Mouse (Mus musculus) induced T-regulatory cell, adult 2 months (primary cell): ENCODE results near the gene 1700069L16Rik.

ENCODE experiments used
- DNase-seq: peaks from one replicate; pipeline ENCODE4 v3.0.0-alpha.2; 2012; ENCODE audit warnings: low read depth

Gene 1700069L16Rik

DNA sequence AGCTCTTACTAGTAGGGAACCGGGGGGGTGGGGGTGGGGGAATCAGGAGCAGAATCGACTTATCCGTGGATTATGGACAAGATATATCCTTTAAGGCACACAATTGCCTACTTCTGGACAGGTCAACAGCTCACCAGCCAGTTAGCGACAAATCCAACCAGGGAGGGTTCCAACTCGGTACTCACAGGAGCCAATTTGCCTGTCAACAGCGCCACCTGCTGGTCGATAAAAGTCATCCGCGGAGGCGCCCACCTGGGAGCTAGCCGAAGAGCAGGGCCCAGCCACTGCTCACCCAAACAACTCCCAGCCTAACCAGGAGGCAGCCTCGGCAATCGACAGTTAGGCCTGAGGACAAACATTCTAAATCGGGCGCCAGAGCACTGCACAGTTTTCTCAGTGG is at the start of gene 1700069L16Rik:
Gene 1700069L16Rik, minus strand, starts transcription at position 327 of the 400 bp plus-strand sequence.
- peak; percentile 88 for DNase-seq

DNA sequence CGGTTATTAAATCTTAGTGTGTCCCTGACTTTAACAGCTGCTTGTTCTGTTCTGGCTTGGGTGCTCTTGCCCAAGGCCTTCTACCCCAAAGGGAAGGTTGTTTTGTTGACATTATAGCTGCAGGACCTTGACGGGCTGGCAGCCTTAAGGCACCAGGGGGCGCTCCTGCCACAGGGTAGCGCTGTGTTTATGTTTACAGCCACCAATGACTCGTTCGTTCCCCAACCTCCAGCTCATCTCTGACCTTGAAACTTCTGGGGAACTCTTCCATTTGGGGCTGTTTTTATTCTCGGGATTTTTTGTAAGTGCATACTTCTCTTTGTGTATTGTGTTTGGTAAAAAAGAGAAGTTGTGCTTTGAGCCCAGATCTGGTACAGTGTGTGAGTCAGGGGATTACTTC is 49.1 kb upstream of the 1700069L16Rik start:
- DNase-seq, result peak; percentile 94

DNA sequence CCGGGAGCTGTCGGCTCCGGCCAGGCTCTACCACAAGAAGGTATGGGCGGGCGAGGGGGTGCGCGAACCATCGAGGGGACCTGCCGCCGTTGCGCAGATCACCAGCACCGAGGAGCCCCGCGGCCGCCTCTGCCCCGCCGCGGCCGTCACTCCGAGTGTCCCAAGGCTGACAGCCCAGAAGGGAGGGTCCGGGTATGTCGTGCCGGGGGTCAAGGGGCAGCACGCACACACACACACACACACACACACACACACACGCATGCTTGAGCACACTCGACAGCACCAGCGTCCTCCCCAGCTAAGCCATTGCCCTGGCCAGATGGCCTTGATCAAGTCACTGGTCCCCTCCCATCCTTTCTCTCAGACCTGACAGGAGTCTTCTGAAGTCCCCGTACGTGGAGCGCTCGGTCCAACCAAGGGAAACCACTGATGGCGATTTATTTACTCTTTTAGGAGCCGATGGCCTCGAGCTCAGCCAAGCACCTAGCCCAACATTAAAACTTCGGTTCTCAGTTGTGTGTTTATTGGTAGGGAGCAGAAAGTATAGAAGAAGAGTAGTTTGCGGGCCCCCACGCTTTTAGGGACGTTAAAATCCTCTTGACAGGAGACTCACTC is 48.4 kb upstream of the 1700069L16Rik start:
- DNase-seq, result no peak

DNA sequence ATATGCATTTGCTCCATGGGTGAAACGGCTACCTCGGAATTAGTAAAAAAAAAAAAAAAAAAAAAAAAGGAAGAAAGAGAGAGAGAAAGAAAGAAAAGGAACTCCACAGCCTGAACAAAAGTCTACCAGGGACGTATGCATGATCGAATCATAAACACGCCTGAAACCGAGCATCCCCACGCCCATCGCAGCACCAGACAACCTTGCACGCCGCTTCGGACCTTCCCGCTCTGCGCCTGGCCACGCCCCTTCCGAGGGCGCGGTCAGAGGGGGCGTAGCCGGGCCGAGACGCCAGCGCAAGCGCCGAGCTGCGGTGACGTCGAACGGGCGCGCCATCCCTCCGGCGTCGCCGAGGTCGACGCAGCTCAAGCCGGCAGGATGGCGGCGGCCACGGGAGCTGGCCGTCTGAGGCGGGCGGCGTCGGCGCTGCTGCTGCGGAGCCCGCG is 47.9 kb upstream of the 1700069L16Rik start, which contains the start of the genes Sart3 and Iscu:
Gene Sart3, minus strand, starts transcription at position 61 of the 446 bp plus-strand sequence.
Gene Iscu, plus strand, starts transcription at position 299 of the 446 bp plus-strand sequence.
- DNase-seq, result peak; percentile 97

DNA sequence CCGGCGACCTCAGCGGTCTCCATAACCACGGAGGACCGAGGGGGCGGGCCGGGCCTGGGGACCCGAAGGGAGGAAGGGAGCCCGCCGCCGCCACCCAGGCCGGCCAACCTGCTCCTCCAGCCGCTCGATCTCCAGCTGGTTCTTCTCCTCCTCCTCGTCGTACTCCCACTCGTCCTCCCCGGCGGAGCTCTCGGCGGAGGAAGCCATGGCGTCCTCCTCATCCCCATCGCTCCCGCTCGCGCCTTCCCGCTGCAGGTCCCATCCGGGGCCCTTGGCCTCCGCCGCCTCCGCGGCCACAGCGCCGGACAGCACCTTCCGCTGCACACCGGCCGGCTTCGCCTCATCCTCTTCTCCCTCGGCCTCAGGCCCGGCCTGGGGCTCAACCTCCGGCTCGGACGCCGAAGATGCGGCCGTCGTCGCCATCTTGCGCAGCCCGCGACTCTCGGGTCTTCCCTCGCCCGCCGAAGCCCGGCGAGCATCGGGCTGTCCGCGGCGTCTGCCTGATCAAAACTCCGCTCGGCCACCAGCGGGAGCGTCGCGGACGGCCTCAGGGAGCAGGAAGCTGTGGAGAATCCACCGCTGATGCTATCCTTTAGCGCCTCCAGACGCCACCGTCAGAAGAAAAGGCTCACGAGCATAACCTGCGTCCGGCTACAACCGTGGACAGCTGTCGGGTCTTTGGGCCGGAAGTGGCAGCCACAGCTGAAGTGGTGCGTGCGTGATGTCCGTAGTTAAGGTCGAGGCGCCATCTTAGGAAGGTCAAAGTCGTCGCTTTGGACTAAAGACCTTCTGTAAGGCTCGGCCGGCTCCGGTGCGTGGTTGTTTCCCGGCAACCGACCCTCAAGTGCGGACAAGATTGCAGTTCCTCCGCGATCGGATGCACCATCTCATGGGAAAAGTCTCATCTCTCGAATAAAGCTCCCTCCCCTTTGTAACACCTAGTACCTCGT is 46.9 kb upstream of the 1700069L16Rik start:
- peak; percentile 95 for DNase-seq

DNA sequence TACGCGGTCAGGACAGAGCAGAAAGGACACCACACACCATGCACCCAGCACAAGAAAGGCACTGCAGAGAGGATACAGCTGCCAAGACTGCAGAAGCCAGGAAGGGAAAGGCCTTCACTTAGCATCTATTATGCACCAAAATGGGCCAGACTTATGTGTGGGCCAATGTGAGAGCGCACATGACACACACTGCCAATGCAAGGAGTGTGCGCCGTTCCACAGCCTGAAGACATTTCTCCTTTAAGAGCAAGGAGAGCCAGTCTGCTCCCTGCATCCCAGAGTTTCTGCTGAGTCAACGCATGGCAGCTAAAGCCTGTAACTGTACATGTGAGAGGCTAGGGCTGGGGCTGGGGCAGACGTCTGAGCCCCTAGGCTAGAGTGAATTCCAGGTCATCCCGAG is 44.2 kb upstream of the 1700069L16Rik start:
- DNase-seq, result no peak

DNA sequence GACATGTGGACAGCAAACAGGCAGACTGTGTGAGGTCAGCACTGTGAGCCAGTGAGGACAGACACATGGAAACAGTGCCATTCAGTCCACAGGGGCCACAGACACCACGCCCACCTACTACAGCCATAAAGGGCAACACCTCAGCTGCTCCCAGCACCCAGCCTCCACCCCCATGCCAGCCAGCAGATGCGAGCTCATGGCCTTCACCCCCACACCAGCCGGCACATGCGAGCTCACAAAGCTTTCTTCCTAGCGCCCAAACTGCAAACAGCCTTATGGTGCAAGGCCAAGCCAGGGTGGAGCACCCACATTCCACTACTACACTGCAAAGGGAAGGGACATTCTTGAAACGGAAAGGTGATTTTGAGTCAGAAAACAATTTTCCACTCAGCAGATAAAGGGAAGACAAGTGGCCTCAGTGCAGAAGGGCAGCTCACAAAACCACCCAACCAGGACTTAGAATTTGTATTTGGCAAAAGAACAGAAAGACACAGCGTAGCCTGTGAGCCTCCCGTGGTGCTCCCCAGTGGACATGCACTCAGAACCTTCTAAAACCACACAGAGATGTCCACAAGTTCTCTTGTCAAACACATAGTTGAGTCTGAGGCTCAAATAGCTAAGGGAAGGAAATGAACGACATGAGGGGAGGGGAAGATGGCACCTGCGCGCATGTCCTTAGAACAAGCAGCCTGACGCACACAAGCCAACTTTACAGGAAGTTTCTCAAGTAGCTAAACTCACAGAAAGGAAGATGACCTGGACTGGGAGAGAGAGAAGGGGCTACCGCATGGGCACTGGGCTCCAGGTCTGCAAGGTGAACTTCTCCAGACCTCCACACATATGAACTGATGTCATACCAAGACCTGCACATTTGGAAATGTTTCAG is 41.3 kb upstream of the 1700069L16Rik start:
- DNase-seq, result no peak

DNA sequence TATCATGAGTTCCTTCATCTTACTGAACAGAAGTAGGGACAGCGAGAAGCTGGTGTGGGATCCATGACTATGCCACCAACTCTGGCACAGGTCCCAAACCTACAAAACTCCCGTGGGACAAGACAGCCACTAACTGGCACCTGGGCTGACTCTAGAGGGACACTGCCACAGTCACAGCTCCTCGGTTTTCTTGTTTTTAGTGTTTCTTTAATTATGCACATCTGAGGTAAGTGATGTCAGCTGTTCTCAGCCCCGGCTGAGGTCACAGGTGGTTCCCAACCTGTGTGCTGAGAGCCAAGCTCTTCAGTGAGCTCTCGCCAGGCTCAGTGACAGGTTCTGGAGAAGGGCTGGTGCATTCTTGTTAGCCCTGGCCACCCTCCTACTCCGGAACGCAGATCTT is 39.9 kb upstream of the 1700069L16Rik start:
- no peak for DNase-seq

DNA sequence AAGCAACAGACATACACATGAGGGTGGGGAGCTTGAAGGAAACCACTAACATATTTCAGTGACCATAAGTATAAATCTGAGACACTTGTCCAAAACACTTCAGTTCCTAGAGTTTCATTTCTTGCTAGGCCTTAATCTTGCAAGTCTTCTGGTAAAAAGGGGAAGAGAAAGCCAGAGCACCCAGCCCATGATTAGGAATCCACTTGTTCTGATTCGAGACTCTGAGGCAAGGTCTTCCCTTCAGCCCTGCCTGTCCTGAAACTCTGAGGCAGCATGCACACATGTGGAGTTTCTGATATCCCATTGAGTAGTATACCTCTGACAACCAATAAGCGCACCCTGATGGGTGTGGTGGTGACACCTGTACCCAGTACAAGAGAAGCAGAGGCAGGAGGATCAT is 37.0 kb upstream of the 1700069L16Rik start:
- DNase-seq, result no peak

DNA sequence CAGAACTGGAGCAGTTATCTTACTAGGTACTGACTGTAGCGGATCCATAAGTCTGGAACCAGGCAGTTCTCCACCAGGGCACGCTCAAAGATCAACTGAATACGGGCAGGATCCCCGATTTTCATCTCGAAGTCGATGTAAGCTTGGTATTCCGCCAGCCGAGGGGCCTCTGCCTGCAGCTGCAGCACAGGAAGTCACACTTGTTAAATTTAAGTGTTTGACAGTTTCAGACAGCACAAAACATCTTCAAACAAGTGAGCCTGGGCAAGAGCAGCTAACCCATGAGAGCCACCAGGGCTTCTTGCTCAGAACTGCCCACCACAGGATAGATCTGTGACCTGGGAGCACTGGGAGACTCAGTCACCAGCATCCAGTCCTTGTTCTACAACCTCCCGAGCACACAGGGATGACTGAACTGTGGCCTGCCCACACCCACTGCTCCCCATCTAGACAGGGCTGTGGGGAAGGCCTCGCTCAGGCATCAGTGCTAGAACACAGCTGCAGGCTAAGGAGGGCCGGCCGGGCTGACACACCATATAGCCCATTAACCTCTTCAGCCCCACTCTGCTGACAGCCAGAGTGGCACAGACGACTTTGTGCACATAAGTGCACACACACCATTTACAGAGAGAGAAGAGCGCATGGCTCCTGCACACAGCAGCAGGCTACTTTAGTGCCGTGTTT is 30.9 kb upstream of the 1700069L16Rik start:
- no peak for DNase-seq

DNA sequence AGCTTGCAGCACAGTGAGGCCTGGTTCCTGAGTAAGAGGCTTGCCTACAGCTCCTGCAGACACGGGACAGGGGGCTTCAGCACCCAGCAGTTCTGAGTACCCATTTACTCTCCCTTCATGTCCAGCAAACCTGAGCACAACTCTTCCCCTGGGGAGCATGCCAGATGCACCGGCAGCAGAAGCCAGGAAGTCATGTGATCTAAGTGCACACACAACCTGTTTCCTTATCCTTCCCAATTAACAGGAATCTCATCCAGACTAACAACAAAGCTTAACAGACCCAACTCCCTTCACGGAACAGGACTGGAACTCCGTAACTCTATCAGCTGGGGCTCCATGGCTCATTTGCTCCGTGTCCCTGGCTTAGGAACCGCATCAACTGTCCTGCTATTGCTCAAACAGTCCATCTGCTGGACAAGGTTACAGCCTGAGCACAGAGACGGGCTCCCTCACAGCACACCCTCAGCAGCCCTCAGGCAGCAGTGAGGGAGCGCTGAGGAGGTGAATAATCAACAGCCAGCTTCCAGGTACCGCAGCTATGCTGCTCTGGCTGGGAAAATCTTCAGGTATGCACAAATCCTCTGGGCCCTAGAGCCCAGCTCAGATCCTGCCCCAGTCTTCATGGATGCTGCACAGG is 27.1 kb upstream of the 1700069L16Rik start:
- DNase-seq, result no peak

DNA sequence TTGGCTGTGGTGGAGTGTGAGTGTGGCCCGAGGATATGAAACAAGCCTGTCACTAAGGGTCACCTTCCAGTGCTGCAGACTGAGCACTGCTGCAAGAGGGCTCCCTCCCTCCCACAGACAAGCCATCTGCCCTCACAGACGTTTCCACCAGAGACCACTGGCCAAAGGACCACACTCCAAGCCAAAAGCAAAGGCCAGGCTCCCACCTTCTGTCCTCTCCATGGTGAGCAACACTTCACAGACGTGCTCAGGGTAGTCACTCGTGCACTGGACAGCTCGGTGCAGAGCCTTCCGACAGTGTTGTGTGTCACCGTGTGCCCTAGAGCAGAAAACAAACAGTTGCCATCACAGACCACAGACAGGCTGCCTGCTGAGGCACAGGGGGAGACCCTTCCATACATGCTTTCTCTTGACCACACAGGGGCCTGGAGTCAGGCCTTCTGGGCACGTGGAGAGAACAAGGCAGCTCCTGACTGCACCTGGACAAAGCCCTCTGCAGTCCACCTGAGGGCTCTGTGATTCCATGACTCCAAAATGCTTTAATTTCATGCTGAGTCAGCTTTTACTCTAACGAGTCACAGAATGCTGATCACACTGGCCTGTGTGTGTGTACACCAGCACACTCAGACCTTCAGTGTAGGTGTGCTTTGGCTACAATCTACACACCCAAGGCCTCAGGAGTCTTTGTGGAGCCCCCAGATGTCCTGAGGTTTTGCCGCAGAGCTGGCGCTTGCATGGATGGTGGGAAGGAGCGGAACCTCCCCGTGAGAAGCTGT is 24.2 kb upstream of the 1700069L16Rik start:
- DNase-seq, result no peak

DNA sequence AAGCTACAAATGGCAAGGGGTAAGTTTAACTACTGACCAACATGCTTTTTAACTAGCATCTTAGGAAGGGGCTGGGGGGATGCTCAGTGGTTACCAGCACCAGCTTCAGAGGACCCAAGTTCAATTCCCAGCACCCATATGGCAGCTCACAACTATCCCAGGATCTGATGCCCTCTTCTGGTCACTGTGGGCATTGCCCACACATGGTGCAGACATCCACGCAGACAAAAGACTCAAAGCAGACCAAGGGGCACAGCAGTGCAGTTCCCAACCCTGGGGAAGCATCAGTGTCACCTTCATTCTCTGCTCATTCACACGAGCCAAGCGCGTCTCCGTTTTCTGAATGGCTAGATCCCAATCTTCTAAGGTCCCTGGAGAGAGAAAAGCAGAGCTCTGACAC is 23.1 kb upstream of the 1700069L16Rik start:
- DNase-seq, result no peak

DNA sequence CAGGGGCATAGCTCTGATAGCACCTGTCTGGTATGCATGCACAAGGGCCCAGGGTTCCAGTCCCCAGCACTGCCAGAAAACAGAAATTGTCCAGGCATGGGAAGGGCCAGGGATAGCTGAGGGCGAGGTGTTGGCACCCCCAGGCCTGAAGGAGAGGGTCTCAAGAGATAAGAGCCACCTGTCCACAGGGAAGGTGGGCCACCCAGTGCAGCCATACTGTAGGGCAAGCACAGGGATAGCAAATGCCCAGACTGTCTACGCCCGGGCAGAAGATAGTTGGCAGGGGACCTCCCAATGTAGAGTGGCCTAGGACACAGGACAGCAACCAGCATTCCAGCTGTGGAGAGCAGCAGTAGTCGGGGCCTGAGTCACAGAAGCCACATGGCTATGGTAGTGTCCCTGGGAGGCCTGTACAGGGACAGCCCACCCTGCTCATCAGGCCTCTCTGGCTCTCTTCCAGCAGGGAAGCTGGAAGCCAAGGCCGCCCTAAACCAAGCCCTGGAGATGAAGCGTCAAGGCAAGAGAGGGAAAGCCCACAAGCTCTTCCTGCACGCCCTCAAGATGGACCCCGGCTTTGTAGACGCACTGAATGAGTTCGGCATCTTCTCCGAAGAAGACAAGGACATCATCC is 13.2 kb upstream of the 1700069L16Rik start:
- DNase-seq, result no peak

DNA sequence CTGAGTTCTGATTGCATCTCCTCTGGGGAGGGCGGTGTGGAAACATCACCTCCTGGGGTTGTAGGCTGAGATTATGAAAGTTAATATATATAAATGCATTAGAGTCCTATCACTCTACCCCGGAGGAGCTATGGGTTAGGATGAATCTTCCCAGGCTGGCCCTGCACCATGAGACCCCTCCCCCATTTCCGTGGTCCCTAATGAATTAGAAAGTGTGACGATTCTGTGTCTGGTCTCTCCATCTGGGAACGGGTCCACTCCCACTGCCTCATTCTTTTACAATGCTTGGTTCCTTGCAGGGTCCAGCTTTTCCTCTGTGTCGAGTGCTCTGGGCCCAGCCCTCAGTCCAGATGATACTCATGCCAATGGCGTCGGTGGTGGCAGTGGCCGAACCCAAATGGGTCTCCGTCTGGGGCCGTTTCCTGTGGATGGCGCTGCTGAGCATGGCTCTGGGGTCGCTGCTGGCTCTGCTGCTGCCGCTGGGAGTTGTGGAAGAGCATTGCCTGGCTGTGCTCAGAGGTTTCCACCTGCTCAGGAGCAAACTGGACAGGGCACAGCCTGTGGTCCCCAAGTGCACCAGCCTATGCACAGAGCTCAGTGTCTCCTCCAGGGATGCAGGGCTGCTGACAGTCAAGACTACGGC is 12.1 kb upstream of the 1700069L16Rik start:
- no peak for DNase-seq

DNA sequence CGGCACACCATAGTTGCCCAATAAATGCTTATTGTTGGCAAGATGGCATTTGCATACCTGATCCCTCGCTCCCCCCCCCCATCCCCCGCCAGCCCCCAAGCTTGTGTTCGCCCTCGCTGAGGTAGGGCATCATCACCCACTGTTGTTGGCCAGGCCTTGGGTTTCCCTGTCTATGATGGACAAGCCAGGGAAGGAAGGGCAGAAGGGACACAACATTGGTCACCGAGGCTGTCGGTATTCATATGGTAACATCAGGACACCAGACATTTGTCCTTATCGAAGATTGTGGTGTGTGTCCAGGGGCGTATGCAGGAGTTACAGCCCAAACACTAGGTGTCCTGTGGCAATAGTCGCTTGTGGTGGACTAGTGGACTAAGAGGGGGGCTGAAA is 11.5 kb upstream of the 1700069L16Rik start:
- DNase-seq, result no peak

DNA sequence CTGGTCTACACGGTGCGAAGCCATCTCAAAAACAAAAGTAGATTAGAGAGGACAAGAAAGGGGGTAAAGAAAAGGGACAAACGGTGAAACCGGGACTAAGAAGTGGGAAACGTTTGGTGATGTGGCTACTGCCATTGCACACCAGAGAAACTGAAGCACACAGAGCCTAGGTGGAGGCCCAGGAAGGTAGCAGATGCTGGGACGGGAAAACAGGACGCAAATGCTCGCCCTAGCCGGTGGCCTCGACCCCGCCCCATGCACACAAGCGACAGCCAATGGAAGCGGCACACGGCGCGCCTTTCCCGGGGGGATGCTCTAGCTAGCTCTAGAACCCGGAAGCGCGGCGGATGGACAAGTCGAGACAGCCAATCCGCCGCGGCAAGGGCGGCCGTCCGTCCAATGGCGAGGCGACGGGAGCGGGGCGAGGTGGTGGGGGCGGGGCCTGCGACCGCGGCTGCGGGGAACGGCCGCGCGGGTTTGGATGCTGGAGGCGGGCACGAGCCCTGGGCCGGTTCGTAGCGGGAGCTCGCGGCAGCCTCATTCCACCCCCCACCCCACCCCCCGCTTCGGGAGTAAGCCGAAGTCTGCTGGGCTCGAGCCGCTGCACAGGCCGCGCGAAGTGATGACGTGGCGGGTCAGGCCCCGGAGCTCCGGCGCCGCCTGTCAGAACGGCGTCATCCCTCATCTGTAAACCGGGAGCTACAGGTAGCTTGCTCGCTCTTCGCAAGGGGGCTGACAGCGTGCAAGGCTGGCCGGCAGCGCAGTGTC is 11.0 kb upstream of the 1700069L16Rik start, which contains the start of gene Ficd:
Gene Ficd, plus strand, starts transcription at position 459 of the 768 bp plus-strand sequence.
- DNase-seq, result peak; percentile 99

DNA sequence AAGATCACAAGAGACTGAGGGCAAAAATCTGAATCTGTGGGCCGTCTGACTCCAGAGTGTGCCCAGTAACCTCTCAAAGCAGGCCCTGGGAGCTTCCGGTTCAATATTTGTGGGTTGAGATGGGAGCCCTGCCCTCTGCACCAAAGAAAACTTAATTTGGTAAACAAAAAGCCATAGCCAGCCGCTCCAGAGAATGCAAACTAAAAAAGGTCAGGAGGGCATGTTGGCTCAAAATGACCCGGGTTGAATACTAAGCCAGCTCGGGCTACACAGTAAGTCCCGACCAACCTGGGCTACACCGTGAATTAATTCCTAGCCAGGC is 10.4 kb upstream of the 1700069L16Rik start:
- no peak for DNase-seq
